Mouse (Mus musculus) ES-E14 (cell line): ENCODE results near the gene Cdc42bpa.

Experiments
- HCFC1 ChIP-seq: IDR thresholded peaks from 2 replicates; pipeline ENCODE4 v1.6.1; 2012; ENCODE audit warnings: low read length, inconsistent platforms, borderline replicate concordance; ENCODE audit not compliant: insufficient read depth
- MAFK ChIP-seq: IDR thresholded peaks from 2 replicates; pipeline ENCODE4 v1.6.1; 2014; ENCODE audit warnings: mild to moderate bottlenecking, low read depth, low read length, inconsistent platforms; ENCODE audit not compliant: insufficient read depth

- TF ChIP-seq MAFK (no peak), HCFC1 (no peak)
Measured at GRCm38 (mm10) chr1:179940787-179941352, 19.4 kb upstream of the Cdc42bpa start.
